Mouse (Mus musculus): ENCODE results near the gene Tmem238. TPM values are rescaled to one million over a fixed set of nuclear protein-coding genes. Genes with fewer than 3 reads are reported as not detected.

Tmem238 gene
- polyA plus RNA-seq, 2 experiments, result 8.1 to 10.1 TPM

GRCm38 (mm10) chr7:4751971-4752820 is 37.3 kb downstream of the Tmem238 start:
- H3K36me3 ChIP-seq (ENCODE audit: control insufficient read depth, insufficient read depth, low read length), result peaks cover 7% of the 10 kb centered on the region; the same call in 1 of the 2 replicates
- ATAC-seq (ENCODE audit: low FRiP score, low read depth) (peak; percentile 77), DNase-seq (ENCODE audit: low spot score) (peak; percentile 44)
- peaks cover 9% of the 10 kb centered on the region for H3K4me1 ChIP-seq (ENCODE audit: control insufficient read depth, insufficient read depth, low read length)
- H3K9me3 ChIP-seq (ENCODE audit: control insufficient read depth, low read length), result no peaks in the 10 kb centered on the region
- no peaks in the 10 kb centered on the region for H3K27me3 ChIP-seq (ENCODE audit: control insufficient read depth, insufficient read depth, low read length)
- peak overlapping the region; percentile 52 for H3K9ac ChIP-seq (ENCODE audit: low read depth, low read length, severe bottlenecking)
- peak overlapping the region; percentile 51 for H3K4me2 ChIP-seq (replicated peaks; ENCODE audit: low read depth, low read length, severe bottlenecking)
- H3K27ac ChIP-seq (replicated peaks; ENCODE audit: low read depth, low read length), result peak overlapping the region; percentile 63
- peak overlapping the region; percentile 39 for H3K4me3 ChIP-seq (replicated peaks; ENCODE audit: low read length)
- 4% methylated on average over 30 of the region's 30 CpGs for WGBS
- TF ChIP-seq POLR2A (IDR thresholded peaks at IDR 0.05; ENCODE audit: borderline replicate concordance, extremely low read depth, insufficient read depth, insufficient read length), result no peak

- no peak for TF ChIP-seq POLR2A (IDR thresholded peaks at IDR 0.05; ENCODE audit: borderline replicate concordance, extremely low read depth, insufficient read depth, insufficient read length)
- Histone ChIP-seq H3K27me3 (ENCODE audit: control insufficient read depth, insufficient read depth, low read length) (no peaks in the 10 kb centered on the region), H3K4me3 (replicated peaks; ENCODE audit: low read length) (no peak overlapping the region), H3K36me3 (ENCODE audit: control insufficient read depth, insufficient read depth, low read length) (peaks cover 32% of the 10 kb centered on the region), H3K4me1 (ENCODE audit: control insufficient read depth, insufficient read depth, low read length) (peaks cover 9% of the 10 kb centered on the region), H3K27ac (replicated peaks; ENCODE audit: low read depth, low read length) (no peak overlapping the region), H3K4me2 (replicated peaks; ENCODE audit: low read depth, low read length, severe bottlenecking) (no peak overlapping the region), H3K9ac (ENCODE audit: low read depth, low read length, severe bottlenecking) (no peak overlapping the region), H3K9me3 (ENCODE audit: control insufficient read depth, low read length) (no peaks in the 10 kb centered on the region)
- WGBS, result 91% methylated on average over 2 of the region's 2 CpGs
- no peak for DNase-seq (ENCODE audit: low spot score)
- ATAC-seq (ENCODE audit: low FRiP score, low read depth), result no peak
Observed at GRCm38 (mm10) chr7:4749169-4749568, 40.3 kb downstream of the Tmem238 start.

- no peaks in the 10 kb centered on the region for H3K9me3 ChIP-seq (ENCODE audit: control insufficient read depth, low read length)
Observed at GRCm38 (mm10) chr7:4748321-4748720, 41.1 kb downstream of the Tmem238 start.

GRCm38 (mm10) chr7:4747156-4747899 is 42.1 kb downstream of the Tmem238 start:
- no peak for TF ChIP-seq POLR2A (IDR thresholded peaks at IDR 0.05; ENCODE audit: borderline replicate concordance, extremely low read depth, insufficient read depth, insufficient read length)
- Histone ChIP-seq H3K27ac (replicated peaks; ENCODE audit: low read depth, low read length) (no peak overlapping the region), H3K4me3 (replicated peaks; ENCODE audit: low read length) (no peak overlapping the region), H3K9ac (ENCODE audit: low read depth, low read length, severe bottlenecking) (no peak overlapping the region), H3K9me3 (ENCODE audit: control insufficient read depth, low read length) (no peaks in the 10 kb centered on the region), H3K4me1 (ENCODE audit: control insufficient read depth, insufficient read depth, low read length) (peaks cover 6% of the 10 kb centered on the region), H3K36me3 (ENCODE audit: control insufficient read depth, insufficient read depth, low read length) (peaks cover 47% of the 10 kb centered on the region), H3K4me2 (replicated peaks; ENCODE audit: low read depth, low read length, severe bottlenecking) (no peak overlapping the region), H3K27me3 (ENCODE audit: control insufficient read depth, insufficient read depth, low read length) (no peaks in the 10 kb centered on the region)
- DNase-seq (ENCODE audit: low spot score) (no peak), ATAC-seq (ENCODE audit: low FRiP score, low read depth) (no peak)
- 66% methylated on average over 9 of the region's 9 CpGs for WGBS

More at GRCm38 (mm10) chr7:4748321-4748720, 41.1 kb downstream of the Tmem238 start:
- 81% methylated on average over 4 of the region's 4 CpGs for WGBS
- no peak for ATAC-seq (ENCODE audit: low FRiP score, low read depth)
- no peak overlapping the region for H3K4me3 ChIP-seq (replicated peaks; ENCODE audit: low read length)
- no peak overlapping the region for H3K9ac ChIP-seq (ENCODE audit: low read depth, low read length, severe bottlenecking)
- no peaks in the 10 kb centered on the region for H3K27me3 ChIP-seq (ENCODE audit: control insufficient read depth, insufficient read depth, low read length)
- H3K36me3 ChIP-seq (ENCODE audit: control insufficient read depth, insufficient read depth, low read length), result peaks cover 39% of the 10 kb centered on the region
- peaks cover 9% of the 10 kb centered on the region for H3K4me1 ChIP-seq (ENCODE audit: control insufficient read depth, insufficient read depth, low read length)
- DNase-seq (ENCODE audit: low spot score), result no peak
- no peak overlapping the region for H3K4me2 ChIP-seq (replicated peaks; ENCODE audit: low read depth, low read length, severe bottlenecking)
- no peak overlapping the region for H3K27ac ChIP-seq (replicated peaks; ENCODE audit: low read depth, low read length)
- no peak for TF ChIP-seq POLR2A (IDR thresholded peaks at IDR 0.05; ENCODE audit: borderline replicate concordance, extremely low read depth, insufficient read depth, insufficient read length)

GRCm38 (mm10) chr7:4746326-4746980 is 43.0 kb downstream of the Tmem238 start:
- no peak overlapping the region for H3K27ac ChIP-seq (replicated peaks; ENCODE audit: low read depth, low read length)
- H3K4me1 ChIP-seq (ENCODE audit: control insufficient read depth, insufficient read depth, low read length), result no peaks in the 10 kb centered on the region; the same call in 1 of the 2 replicates
- peaks cover 52% of the 10 kb centered on the region for H3K36me3 ChIP-seq (ENCODE audit: control insufficient read depth, insufficient read depth, low read length)
- ATAC-seq (ENCODE audit: low FRiP score, low read depth) (no peak), DNase-seq (ENCODE audit: low spot score) (no peak)
- H3K4me2 ChIP-seq (replicated peaks; ENCODE audit: low read depth, low read length, severe bottlenecking), result no peak overlapping the region
- 88% methylated on average over 22 of the region's 22 CpGs for WGBS
- TF ChIP-seq POLR2A (IDR thresholded peaks at IDR 0.05; ENCODE audit: borderline replicate concordance, extremely low read depth, insufficient read depth, insufficient read length), result no peak
- no peaks in the 10 kb centered on the region for H3K9me3 ChIP-seq (ENCODE audit: control insufficient read depth, low read length)
- H3K27me3 ChIP-seq (ENCODE audit: control insufficient read depth, insufficient read depth, low read length), result no peaks in the 10 kb centered on the region
- no peak overlapping the region for H3K4me3 ChIP-seq (replicated peaks; ENCODE audit: low read length)
- no peak overlapping the region for H3K9ac ChIP-seq (ENCODE audit: low read depth, low read length, severe bottlenecking)

Data from limb, embryonic 14.5 days (tissue).